Mouse (Mus musculus) frontal cortex, postnatal 25 days (tissue): ENCODE measurements around the gene Klhl26.

Source experiments
- DNase-seq, 2 experiments: peaks; one replicate each; pipeline ENCODE4 v3.0.0; 2022; ENCODE audit warnings: low spot score in 2 of 2

Gene Klhl26

DNA sequence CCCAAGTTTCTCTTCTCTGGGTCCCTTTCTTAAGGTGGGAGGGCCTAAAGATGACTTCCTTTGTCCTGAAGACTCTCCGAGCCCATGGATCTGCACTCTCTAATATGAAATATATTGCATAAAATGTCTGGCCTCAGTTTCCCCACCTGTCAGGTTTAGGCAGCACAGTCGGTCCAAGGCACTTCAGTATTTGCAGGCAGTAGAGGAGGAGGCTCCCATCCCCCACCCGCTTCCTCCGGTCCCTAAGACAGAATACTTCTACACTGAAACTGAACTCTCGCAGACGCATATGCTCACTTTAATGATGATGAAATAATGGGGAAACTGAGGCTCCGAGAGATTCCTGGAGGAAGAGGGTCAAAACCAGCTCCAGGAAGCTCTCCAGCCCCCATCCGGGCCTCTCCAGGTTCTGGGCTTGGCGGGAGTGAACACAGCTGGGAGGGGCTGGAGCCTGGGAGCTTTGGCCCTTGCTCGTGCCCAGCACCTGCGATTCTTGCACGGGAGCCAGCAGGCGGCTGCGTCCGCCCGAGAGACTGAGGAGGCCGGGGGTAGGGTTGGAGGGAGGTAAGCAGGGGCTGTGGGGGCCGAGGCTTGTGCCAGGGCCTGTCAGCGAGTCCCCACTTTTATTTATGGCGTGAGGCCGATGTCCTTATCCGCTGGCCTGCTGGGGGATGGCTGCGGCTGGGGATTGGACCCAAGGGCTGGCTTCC is 25.2 kb upstream of the Klhl26 start:
- DNase-seq: no peak

DNA sequence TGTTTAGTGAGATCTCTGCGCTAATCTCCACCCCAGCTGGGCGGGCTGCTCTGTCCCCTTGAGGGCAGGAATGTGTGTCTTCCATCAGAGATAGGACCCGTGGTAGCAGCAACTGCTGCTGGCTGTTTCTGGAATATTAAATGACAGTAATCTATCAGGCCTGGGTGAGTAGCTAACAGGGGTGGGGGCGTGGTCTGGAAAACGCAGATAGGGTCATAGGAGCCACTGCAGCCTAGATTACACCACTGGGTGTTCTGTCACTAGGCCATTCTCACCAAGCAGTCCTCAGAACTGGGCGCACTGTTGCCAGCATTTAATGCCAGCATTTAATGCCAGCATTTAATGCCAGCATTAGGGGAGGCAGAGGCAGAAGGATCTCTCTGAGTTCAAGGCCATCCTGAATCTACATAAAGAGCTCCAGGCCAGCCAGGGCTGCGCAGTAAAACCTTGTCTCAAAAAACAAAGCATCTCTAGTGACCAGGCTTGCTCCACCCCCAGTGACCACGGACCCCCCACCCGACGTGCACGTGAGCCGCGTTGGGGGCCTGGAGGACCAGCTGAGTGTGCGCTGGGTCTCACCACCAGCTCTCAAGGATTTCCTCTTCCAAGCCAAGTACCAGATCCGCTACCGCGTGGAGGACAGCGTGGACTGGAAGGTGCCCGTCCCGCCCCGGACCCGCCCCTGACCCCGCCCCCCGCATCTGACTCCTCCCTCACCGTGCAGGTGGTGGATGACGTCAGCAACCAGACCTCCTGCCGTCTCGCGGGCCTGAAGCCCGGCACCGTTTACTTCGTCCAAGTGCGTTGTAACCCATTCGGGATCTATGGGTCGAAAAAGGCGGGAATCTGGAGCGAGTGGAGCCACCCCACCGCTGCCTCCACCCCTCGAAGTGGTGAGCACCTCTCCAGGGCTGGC is 23.9 kb upstream of the Klhl26 start:
- DNase-seq: no peak

DNA sequence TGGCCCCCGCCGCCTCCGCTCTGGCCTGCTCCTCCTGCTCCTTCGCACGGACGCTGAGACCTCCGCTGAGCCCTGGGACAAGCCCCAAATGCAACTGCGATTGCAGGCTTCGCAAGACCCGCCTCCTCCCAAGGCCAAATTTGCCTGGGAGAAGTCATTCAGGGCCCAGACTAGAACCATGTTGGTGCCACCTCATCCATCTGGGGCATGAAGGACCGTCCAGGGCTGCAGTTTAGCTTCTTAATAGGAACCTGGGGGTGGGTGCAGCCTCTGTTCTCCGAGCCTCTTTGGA is 18.9 kb upstream of the Klhl26 start:
- DNase-seq: no peak

DNA sequence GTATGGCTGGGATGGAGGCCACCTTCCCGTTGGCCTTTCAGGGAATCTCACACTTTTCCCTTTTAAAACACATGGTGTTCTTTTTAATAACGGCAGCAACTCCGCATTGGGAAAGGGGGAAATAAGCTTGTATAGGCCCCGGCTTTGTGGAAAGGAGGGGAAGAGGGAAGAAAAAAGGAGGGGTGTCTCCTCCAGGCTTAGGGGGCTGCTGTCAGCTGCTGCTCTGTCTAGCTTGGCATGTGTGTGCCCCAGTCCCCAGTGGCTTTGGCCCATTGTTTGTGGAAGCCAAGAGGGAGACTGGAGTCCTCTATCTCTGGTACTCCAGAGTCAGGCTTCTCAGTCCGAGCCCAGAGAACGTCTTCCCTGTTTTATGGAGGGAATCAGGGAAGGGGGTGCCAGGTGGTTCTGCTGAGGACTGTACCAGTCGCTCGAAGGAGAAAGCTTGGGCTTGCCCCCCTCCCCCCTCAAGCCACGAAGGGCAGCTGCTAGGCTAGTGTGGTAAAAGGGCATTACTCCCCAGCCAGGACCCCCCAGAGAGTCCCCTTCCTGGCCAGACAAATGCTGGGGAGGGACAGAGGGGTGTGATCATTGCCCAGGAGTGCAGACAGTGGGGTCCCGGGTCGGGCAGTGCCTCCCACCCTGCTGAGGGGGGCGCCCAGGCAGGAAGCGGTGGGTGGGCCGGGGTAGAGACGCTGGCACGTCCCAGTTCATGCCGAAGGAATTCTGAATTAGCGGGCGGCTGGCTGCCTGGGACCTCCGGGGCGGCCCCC is 18.4 kb upstream of the Klhl26 start:
- no peak for DNase-seq

DNA sequence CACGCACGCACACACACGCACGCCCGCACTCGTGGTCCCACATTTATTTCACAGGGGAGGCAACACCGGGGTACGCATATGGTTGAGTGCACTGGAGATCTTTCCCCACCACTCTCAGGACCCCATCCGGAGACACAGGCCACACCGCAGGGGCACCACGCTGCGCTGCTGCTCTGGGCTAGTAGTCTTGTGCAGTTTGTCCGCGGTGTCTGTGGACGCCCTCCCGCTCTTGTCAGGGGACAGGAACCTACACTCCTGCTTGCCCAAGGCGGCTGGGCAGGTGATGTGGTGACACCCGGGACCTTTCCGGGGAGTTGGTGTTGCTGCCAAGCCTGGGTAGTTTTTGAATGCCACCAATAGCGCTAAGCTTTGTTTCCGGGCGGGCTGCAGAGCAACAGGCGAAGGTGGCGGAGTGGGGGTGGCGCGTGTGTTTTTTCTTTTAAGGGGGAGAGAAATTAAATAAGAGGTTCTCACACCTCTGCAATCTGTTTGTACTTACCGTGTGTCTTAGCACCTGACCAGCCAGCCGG is 17.7 kb upstream of the Klhl26 start:
- no peak for DNase-seq

DNA sequence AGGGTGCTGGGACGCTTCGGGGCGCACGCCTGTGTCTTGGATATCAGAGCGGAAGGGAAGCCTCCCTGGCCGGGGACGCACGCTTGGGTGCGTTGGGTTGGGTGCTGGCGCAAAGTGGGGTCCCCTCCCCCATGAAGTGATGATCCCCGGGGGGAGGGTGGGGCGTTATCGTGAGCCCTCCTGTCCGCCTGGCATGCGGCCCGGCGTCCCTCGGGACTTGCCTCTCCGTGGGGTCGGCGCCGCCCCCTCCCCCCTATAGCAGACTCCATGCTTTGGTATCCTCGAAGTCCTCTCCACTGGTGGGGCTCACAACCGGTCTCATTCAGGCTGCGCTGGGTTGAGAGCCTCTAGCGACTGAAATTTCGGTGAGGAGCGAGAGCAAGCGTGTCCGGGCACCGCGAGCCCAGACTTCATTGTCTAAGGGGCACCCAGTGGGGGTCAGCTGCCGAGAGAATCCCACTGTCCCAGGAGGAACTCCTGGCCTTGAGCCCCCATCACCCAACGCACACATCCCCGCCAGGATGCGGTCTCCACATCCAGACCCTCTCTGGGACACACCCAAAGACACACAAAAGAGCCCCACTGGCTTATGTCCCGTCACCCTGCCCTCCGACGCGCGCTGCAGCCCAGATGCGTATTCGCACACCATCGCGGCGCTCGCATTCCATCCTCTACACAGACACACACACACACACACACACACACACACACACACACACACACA is 17.1 kb upstream of the Klhl26 start:
- no peak for DNase-seq

DNA sequence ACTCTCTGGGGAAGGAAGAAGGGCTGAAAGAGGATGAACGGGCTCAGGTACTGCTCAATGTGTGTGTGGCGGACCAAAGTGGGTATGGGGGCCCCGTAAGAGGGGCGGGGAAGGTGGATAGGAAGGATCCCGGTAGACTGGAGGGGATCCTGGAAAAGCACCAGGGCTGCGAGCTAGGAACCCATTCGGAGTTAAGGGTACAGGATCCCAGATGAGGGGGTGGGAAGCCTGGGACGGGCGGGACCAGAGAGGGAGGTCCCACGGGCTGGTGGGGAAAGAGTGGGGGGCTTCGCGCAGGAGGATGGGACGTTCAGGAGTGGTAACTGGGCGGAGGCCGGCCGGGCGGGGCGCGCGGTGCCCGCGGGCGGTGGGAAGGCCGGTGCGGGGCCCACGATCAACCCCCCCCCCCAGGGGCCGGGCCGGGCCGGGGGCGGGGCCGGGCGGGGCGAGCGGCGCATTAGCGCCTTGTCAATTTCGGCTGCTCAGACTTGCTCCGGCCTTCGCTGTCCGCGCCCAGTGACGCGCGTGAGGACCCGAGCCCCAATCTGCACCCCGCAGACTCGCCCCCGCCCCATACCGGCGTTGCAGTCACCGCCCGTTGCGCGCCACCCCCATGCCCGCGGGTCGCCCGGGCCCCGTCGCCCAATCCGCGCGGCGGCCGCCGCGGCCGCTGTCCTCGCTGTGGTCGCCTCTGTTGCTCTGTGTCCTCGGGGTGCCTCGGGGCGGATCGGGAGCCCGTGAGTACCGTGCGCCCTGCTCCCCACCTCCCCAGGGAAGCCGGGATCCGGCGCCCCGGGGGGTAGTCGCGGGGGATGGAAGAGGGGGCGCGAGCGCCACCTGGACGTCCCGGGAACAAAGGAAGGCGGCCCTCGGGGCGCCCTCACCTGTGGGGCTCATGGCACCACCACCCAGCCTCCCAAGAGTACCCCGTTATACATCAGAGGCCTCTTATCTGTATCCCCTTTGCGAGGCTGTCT is 16.2 kb upstream of the Klhl26 start, which contains the start of gene Crlf1:
Gene Crlf1, plus strand, starts transcription at position 495 of the 977 bp plus-strand sequence.
- no peak for DNase-seq

DNA sequence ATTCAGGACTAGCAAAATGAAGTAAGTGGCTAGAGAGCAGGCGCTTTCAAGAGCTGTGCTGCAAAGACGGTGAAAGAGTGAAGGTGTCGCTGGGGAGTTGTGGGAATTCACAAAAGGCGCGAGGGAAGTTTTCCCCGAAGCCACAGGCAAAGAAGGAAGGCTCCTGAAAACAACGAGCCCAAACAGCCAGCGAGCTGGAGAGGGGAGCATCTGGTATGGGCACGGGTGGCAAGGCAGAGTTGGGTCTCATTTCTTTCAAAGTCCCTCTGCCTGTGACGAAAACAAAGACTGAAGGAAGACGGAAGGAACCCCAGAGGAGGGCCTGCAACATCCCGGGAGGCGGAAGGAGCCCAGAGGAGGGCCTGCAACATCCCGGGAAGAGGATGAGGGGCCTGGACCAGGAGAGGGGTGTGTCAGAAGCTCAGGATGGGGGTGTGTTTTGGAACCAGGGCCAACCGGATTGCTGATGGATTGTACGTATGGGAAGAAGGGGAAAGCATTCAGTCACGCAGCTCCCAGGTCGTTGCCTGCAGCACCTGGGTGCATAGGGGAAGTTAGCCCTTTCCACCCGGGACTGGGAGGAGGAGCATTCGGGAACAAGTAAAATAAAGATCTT is 14.2 kb upstream of the Klhl26 start:
- no peak for DNase-seq

DNA sequence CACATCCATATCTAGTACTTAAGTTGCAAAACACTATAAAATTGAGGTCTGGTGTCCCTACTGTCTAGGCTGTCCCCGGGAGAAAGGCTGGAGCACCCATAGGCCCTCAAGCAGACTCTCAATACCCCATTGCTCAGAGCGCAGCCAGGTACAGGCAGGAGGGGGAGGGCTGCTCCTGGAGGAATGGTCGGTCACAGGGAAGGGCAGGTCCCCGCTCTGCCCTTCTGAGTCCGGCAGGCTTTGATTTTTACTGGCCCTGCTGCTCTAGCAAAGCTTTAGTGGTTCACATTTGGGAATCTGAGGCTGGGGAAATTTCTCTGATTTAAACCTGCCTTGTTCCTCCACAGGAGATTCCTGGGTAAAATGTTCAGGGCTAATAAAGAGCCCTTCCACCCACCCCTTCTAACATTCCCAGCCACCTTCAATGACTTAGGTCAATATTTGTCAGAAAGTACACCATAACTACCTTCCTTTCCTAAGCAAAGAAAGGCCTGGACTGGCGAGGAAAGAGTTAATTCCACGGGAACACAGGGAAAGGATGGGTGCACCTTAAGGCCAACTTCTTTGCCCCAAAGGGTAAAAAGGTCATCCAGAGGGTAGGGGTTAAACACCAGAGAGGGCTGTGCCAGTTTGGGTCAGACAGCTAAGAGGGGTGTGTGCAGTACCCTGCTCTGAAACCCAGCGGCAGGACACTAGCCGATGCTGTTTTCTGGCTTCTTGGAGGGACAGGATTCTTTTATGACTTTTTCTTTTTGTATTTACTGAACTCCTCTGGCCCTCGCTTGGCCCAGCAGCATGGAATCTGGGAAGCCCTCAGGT is 13.5 kb upstream of the Klhl26 start:
- DNase-seq: no peak

DNA sequence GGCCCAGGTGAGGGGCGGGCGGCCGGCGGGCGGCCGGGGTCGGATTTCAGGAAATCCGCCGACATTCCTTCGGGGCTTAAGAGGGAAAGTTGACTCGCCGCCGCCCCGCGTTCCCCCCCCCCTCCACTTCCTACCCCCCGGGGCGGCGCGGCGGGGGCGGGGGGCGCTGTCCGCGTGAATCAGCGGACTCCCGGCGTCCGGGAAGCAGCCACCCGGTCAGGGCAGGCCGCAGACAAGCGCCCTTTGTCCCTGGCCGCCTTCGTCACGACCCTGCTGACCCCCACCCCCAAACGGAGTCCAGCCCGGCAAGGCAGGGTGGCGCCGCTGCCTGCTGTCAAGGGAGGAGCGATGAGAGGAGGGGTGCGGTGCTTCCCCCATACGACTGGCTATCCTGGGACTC is 12.8 kb upstream of the Klhl26 start:
- no peak for DNase-seq

DNA sequence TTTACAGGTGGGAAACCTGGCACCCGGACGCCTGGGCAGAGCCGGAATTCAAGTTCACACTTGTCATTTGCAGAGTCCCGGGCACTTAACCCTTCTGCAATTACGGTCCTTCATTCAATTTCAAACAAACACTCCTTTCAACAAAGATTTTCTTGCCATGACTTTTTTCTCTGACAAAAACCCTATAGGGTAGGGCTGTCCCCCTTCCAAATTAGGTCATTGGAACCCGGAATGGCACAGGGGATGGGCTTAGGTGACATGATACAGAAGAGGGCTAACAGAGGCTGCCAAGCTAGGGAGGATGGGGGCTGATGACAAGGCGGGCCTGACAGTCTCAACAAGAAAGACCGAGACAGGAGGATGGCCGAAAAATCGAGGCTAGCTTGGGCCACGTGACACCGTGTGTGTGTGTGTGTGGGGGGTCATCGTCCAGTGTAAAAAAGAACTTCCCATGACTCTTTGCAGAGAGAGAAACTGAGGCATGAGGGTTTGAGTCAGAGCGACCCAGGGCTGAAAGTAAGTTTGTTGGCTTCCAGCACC is 12.2 kb upstream of the Klhl26 start:
- DNase-seq: no peak

DNA sequence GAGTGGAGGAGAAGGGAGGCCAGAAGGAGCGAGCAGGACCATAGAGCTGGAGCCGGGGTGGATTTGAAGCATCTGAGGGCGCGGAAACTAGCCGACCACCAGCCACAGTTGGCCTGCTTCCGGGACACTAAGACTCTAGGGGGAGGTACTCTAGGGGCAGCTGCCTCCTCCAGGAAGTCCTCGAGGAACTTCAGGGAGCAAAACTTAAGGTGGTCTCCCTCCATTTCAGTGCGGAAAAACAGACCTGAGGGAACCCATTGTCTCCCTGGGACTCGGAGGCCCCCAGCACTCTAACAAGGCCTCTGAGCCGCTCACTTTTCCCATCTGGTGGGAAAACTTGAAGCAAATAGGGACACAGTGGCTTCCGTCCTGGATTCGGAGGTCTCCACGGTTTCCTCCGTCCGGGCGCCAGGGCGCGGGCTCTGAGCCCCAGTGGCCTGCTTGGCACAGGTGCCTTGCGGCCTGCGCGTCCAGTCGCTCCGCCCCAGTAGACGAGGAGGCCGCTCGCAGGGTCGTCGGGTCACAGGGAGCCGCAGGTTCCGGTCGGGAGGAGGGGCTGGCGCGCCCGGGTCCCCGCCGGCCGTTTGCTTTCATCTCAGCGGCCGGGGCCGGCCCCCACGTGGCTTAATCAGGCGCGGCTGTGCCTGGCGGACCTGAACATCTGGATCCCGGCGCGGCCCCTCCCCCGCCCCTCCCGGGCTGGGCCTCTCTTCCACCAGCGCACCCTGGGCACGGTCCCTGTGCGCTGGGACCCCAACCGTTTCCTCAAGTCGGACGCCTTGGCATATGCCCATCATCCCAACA is 11.4 kb upstream of the Klhl26 start:
- DNase-seq: no peak

DNA sequence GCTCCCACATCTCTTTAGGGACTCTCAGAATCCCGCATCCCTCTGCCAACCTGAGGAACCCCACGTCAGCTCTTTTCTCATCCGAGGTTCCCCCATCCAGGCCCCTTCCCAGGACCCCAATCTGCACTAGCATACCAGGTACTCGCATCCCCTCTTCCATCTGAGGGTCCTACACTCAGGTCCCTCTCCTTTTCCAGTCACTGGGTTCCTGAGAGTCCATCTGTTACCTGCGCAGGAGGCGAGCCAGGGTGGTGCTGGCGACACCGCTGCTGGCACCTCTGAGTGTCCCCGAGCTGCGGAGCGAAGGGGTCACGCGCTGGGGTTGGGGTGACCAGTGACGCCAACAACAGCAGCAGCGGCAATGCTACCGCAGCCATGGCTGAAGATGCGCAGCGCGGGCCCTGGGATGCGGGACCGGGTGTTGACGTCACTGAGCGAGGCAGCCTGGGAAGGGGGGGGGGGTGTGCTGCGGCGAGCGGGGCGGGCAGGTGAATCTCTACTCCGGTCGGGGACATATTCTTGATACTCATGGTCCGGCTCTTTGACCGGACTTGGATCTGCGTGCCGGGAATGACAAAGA is 10.3 kb upstream of the Klhl26 start, which contains the start of gene Tmem59l:
Gene Tmem59l, minus strand, starts transcription at position 418 of the 580 bp plus-strand sequence.
- DNase-seq: no peak

DNA sequence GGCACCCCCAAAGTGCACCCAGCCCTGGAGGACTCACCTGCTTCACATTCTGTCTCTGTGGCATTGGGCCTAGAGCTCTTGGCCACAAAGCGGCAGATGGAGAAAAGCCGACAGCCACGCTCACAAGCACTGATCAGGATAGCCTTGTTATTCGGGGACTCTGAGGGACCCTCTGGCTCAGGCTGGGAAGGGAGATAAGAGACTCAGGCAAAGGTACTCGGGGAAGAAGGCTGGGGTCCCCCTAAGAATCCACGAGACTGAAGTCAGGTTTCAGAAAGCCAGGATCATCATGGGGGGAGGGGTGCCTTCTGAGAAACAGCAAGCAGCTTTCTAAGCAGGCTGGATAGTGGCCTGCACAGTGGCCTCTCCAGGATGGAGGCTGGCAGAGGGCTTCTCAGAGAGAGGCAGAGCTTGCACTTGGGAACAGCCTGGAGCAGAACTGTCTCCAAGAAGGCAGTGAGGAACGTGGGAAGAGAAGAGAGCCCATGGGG is 9.5 kb upstream of the Klhl26 start:
- DNase-seq: no peak

DNA sequence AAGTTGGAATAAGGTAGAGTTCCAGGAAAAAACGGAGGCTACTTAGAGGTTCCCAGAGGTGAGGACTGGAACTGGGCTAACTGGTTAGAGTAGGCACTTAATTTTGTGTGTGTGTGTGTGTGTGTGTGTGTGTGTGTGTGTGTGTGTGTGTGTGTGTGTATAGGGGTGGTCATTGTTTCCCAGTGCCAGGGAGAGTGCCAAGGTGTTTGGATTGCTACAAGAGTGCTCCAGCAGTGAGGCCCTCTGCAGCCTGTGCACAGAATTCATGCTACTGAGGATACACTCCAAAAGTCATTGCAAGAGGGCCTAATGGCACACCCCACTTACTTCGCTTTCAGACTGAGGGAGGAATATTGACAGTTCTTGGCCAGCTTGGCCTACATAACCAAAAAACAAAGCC is 6.2 kb upstream of the Klhl26 start:
- DNase-seq: no peak

DNA sequence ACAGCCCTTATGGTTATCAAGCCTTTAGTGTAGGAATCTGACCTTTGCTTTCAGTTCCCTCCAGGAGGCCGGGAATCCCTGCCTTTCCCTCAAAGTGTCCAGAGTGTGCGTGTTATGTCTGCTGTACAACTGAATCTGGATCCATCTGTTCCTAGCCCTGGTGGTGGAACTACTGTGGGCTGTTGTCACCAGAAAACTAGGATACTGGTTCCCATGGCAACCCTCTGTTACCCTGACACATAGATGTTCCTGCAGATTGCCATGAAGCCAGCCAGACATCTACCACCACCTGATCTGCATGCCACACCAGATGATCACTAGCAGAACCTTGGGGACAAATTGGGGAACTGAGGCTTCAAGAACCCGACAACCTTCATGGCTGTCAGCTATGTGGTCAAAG is 5.1 kb upstream of the Klhl26 start:
- DNase-seq: no peak

DNA sequence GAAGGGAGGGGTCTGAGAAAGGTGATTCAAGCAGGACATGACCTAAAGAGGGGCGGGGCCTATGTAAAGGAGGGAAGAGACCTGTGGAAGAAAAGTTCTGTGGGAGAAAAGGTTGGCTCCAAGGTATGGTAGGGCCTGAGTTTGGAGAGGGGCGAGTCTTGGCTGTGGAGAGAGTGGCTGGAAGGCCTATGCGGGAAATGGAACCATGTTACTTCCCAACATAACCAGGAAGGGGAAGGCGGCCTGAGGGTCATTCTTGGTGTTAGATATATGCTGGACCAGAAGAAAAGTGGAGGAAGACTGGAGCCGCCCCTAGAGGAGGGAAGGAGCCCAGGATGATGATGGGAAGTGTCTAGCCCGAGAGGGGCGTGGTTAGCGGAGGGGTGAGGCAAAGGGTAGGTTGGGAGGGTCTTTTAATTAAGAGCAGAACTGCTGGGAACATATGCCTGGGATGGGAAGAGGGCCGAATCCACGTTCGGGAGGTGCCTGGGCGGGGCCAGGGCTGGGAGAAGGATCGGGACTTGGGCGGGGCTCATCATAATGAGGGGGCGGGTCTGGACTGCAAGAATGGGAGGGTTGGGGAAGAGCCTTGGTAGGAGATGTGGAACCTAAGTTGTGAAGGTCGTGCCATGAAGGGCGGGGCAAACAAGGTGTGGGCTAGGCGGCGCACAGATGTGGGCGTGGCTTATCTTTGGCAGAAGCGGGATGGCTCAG is 658 bp upstream of the Klhl26 start:
- no peak for DNase-seq
